Mouse (Mus musculus): ENCODE results near the gene Cstf3. TPM values are rescaled to one million over a fixed set of nuclear protein-coding genes. Genes with fewer than 3 reads are reported as not detected.

The Cstf3 gene
- total and polyA plus RNA-seq, 2 experiments from 2014 or later: 10.0 to 61.2 TPM

GRCm38 (mm10) chr2:104714254-104714691 lies 124.0 kb downstream of the Cstf3 start:
- Histone ChIP-seq H3K36me3 (ENCODE audit: insufficient read depth, low read length) (no peaks in the 10 kb centered on the region), H3K9me3 (ENCODE audit: low read length) (no peaks in the 10 kb centered on the region), H3K4me1 (ENCODE audit: insufficient read depth, low read length) (0 out of 2 replicates have a peak, but pooled peaks cover 5% of the 10 kb centered on the region), H3K9ac (replicated peaks; ENCODE audit: low read length) (no peak overlapping the region), H3K27me3 (ENCODE audit: insufficient read depth, low read length) (no peaks in the 10 kb centered on the region), H3K4me2 (ENCODE audit: low read depth, low read length) (0 out of 2 replicates have a peak overlapping the region, but pooled peaks have one; percentile 7), H3K4me3 (ENCODE audit: low read length) (no peak overlapping the region), H3K27ac (no peak overlapping the region)
- no peak for DNase-seq (ENCODE audit: low spot score)
- no peak for ATAC-seq
- TF ChIP-seq CTCF (IDR thresholded peaks at IDR 0.05; ENCODE audit: low read depth): no peak
- 43% methylated on average over 15 of the region's 15 CpGs for WGBS

Other genes starting within 250 kb of the Cstf3 start
- gene D430041D05Rik, start 179.5 kb upstream of the Cstf3 start, total RNA-seq (2014; rRNA removed): 45.8 and 50.0 TPM in 2 replicates
- gene D430041D05Rik, start 179.5 kb upstream of the Cstf3 start, polyA plus RNA-seq (2015; fragmentation: Nextera tagmentation; extraction: Ambion mirVana): 7.1 and 7.6 TPM in 2 replicates
- 42.4 and 58.0 TPM in 2 replicates for gene Hipk3, start 96.1 kb upstream of the Cstf3 start, total RNA-seq (2014; rRNA removed)
- 5.6 and 6.6 TPM in 2 replicates for gene Hipk3, start 96.1 kb upstream of the Cstf3 start, polyA plus RNA-seq (2015; fragmentation: Nextera tagmentation; extraction: Ambion mirVana)
- gene Tcp11l1, start 121.6 kb downstream of the Cstf3 start, total RNA-seq (2014; rRNA removed): 27.0 and 46.5 TPM in 2 replicates
- 64.2 and 69.6 TPM in 2 replicates for gene Tcp11l1, start 121.6 kb downstream of the Cstf3 start, polyA plus RNA-seq (2015; fragmentation: Nextera tagmentation; extraction: Ambion mirVana)
- not detected in 2 replicates for gene Pin1rt1, start 125.9 kb downstream of the Cstf3 start, total RNA-seq (2014; rRNA removed)
- gene Pin1rt1, start 125.9 kb downstream of the Cstf3 start, polyA plus RNA-seq (2015; fragmentation: Nextera tagmentation; extraction: Ambion mirVana): not detected in 2 replicates
- gene Depdc7, start 152.4 kb downstream of the Cstf3 start, total RNA-seq (2014; rRNA removed): 1.3 and 1.8 TPM in 2 replicates
- gene Depdc7, start 152.4 kb downstream of the Cstf3 start, polyA plus RNA-seq (2015; fragmentation: Nextera tagmentation; extraction: Ambion mirVana): 0.59 and 1.2 TPM in 2 replicates
- 12.2 and 14.1 TPM in 2 replicates for gene Qser1, start 226.2 kb downstream of the Cstf3 start, total RNA-seq (2014; rRNA removed)
- 4.1 and 4.3 TPM in 2 replicates for gene Qser1, start 226.2 kb downstream of the Cstf3 start, polyA plus RNA-seq (2015; fragmentation: Nextera tagmentation; extraction: Ambion mirVana)